23 mouse cellular contexts compared by ENCODE assay signal in genomic region chr3:146599198-146599900, GRCm38 (mm10). TPM values are rescaled to one million over a fixed set of nuclear protein-coding genes. Genes with fewer than 3 reads are reported as not detected.
"Had no signal": no experiment of that assay in that cellular context is flagged by ENCODE, and none has a peak within 500 bp of the region (broad histone marks: within the 10 kb centered on the region; RNA-seq: fewer than 3 reads in every experiment).

No protein-coding gene starts in this region.

- H3K27me3 ChIP-seq: intestine, embryonic 15.5 days; kidney, embryonic 15.5 days; limb, embryonic 13.5 days; neural tube, embryonic 15.5 days had no signal

- H3K4me1 ChIP-seq: intestine, embryonic 15.5 days; kidney, embryonic 15.5 days; limb, embryonic 13.5 days; midbrain, embryonic 10.5 days; neural tube, embryonic 15.5 days had no signal

- DNase-seq: kidney, adult 18-20 months; kidney, postnatal 14 days; left cerebral cortex, postnatal 4 days; lung, postnatal 4 days; midbrain, embryonic 14.5 days; right cerebral cortex, postnatal 4 days; spleen, adult 18-20 months; thymus, adult 18-20 months; thymus, postnatal 14 days had no signal

- H3K9me3 ChIP-seq: intestine, embryonic 15.5 days; kidney, embryonic 15.5 days; limb, embryonic 13.5 days; midbrain, embryonic 10.5 days; neural tube, embryonic 15.5 days had no signal

- H3K36me3 ChIP-seq: intestine, embryonic 15.5 days; kidney, embryonic 15.5 days; limb, embryonic 13.5 days; midbrain, embryonic 10.5 days; neural tube, embryonic 15.5 days had no signal

- H3K27ac ChIP-seq: intestine, embryonic 15.5 days; kidney, embryonic 15.5 days; limb, embryonic 13.5 days; liver, embryonic 14.5 days; midbrain, embryonic 10.5 days; neural tube, embryonic 15.5 days had no signal

- H3K4me3 ChIP-seq: intestine, embryonic 15.5 days; kidney, embryonic 15.5 days; limb, embryonic 13.5 days; midbrain, embryonic 10.5 days; myocyte; neural tube, embryonic 15.5 days had no signal

RNA-seq across cellular contexts. Expression of gene Dnase2b, which starts 16.0 kb away (rescaled TPM):
- total RNA-seq: layer of hippocampus, postnatal 25 days; left cerebral cortex, postnatal 10 days; left cerebral cortex, postnatal 4 days had no signal
- polyA plus RNA-seq: large intestine, adult 2 months; limb, embryonic 13.5 days; lung, embryonic 14.5 days; midbrain, embryonic 10.5 days; midbrain, embryonic 14.5 days; myocyte; neural tube, embryonic 11.5 days; neural tube, embryonic 15.5 days; stomach, embryonic 14.5 days had no signal

RNA-seq across cellular contexts. Expression of gene Uox, which starts 29.1 kb away (rescaled TPM):
- total RNA-seq: layer of hippocampus, postnatal 25 days; megakaryocyte, adult 5-6 weeks had no signal
- polyA plus RNA-seq: lung, embryonic 14.5 days; midbrain, embryonic 10.5 days; midbrain, embryonic 14.5 days; myocyte; neural tube, embryonic 11.5 days; neural tube, embryonic 15.5 days; stomach, embryonic 14.5 days had no signal

RNA-seq across cellular contexts. Expression of gene 4930503B20Rik, which starts 51.8 kb away (rescaled TPM):
- total RNA-seq: layer of hippocampus, postnatal 25 days; left cerebral cortex, postnatal 10 days had no signal
- polyA plus RNA-seq: intestine, embryonic 15.5 days; kidney, embryonic 15.5 days; large intestine, adult 2 months; limb, embryonic 13.5 days; liver, embryonic 14.5 days; lung, embryonic 14.5 days; midbrain, embryonic 10.5 days; midbrain, embryonic 14.5 days; myocyte; neural tube, embryonic 11.5 days; neural tube, embryonic 15.5 days; stomach, embryonic 14.5 days had no signal
